Mouse (Mus musculus) heart, embryonic 16.5 days (tissue): Measurements from ENCODE around the gene S1pr2. TPM values are rescaled to one million over a fixed set of nuclear protein-coding genes. Genes with fewer than 3 reads are reported as not detected.

ENCODE experiments used
- ATAC-seq: fragments of 200-750 bp; cut with Nextera tagmentation; replicated peaks from 2 replicates; pipeline ENCODE4 v1.8.0; 2017; ENCODE audit warnings: moderate number of reproducible peaks; ENCODE audit not compliant: insufficient read depth, low FRiP score; ENCODE audit errors: extremely low read depth
- H3K27ac ChIP-seq: fragments of 300-500 bp; sonication (generic); 2 replicates; pipeline ENCODE4 v1.5.1; 2014; ENCODE audit warnings: mild to moderate bottlenecking, low read length, control low read depth, moderate library complexity
- H3K27me3 ChIP-seq: fragments of 300-500 bp; sonication (generic); 2 replicates; pipeline ENCODE4 v1.6.1; 2014; ENCODE audit warnings: low read length, mixed read lengths; ENCODE audit not compliant: control insufficient read depth, insufficient read depth
- H3K36me3 ChIP-seq: fragments of 300-500 bp; sonication (generic); 2 replicates; pipeline ENCODE4 v1.6.1; 2014; ENCODE audit not compliant: control insufficient read depth, insufficient read depth
- H3K4me1 ChIP-seq: fragments of 300-500 bp; sonication (generic); 2 replicates; pipeline ENCODE4 v1.6.1; 2014; ENCODE audit warnings: low read length, mixed read lengths; ENCODE audit not compliant: control insufficient read depth, insufficient read depth
- H3K4me2 ChIP-seq: fragments of 300-500 bp; sonication (generic); 2 replicates; pipeline ENCODE4 v1.6.1; 2014; ENCODE audit warnings: low read depth, mild to moderate bottlenecking, control low read depth, low read length
- H3K4me3 ChIP-seq: fragments of 300-500 bp; sonication (generic); 2 replicates; pipeline ENCODE4 v1.5.1; 2014; ENCODE audit warnings: mild to moderate bottlenecking, control low read depth, low read length
- H3K9ac ChIP-seq: fragments of 300-500 bp; sonication (generic); 2 replicates; pipeline ENCODE4 v1.6.1; 2014; ENCODE audit warnings: low read length, control low read depth
- H3K9me3 ChIP-seq: fragments of 300-500 bp; sonication (generic); replicated peaks from 2 replicates; pipeline ENCODE4 v1.6.1; 2016; ENCODE audit warnings: low read length; ENCODE audit not compliant: control insufficient read depth
- WGBS: fragments of 180-500 bp; shearing (Covaris S2); extraction: QIAGEN DNeasy Blood & Tissue Kit; methylation state at CpG from one replicate; pipeline ENCODE4 v1.1.7; 2014; 5-methylcytosine and 5-hydroxymethylcytosine counted together
- microRNA-seq: library from miRNA; unstranded; fragments of <30 nt; microRNA quantifications from one replicate; pipeline ENCODE4, GENCODE M21; 2017
- polyA plus RNA-seq: library from polyadenylated mRNA; unstranded; fragments of >200 nt; fragmentation: Nextera tagmentation; extraction: Ambion mirVana; gene quantifications from 2 replicates; pipeline ENCODE4 v1.2.1, GENCODE M21; 2015

S1pr2 gene
- polyA plus RNA-seq, 1 experiment from 2014 or later = 18.2 TPM

GRCm38 (mm10) chr9:20946066-20946880 lies 30.3 kb downstream of the S1pr2 start:
- no peak overlapping the region for H3K27ac ChIP-seq

GRCm38 (mm10) chr9:20944697-20945370 lies 31.7 kb downstream of the S1pr2 start:
- peaks cover 9% of the 10 kb centered on the region for H3K36me3 ChIP-seq
- 61% methylated on average over 4 of the region's 4 CpGs for whole genome bisulfite sequencing
- no peak overlapping the region for H3K9ac ChIP-seq
- ATAC-seq = no peak
- H3K9me3 ChIP-seq = no peaks in the 10 kb centered on the region
- H3K4me2 ChIP-seq = no peak overlapping the region
- no peaks in the 10 kb centered on the region for H3K27me3 ChIP-seq
- no peak overlapping the region for H3K27ac ChIP-seq
- no peak overlapping the region for H3K4me3 ChIP-seq
- no peaks in the 10 kb centered on the region for H3K4me1 ChIP-seq

More at GRCm38 (mm10) chr9:20946066-20946880, 30.3 kb downstream of the S1pr2 start:
- no peak overlapping the region for H3K9ac ChIP-seq
- H3K9me3 ChIP-seq = no peaks in the 10 kb centered on the region
- no peaks in the 10 kb centered on the region for H3K27me3 ChIP-seq
- WGBS = 65% methylated on average over 16 of the region's 16 CpGs
- no peak overlapping the region for H3K4me3 ChIP-seq
- H3K4me2 ChIP-seq = no peak overlapping the region
- 0 out of 2 replicates have a peak, but pooled peaks cover under 1% of the 10 kb centered on the region for H3K36me3 ChIP-seq
- H3K4me1 ChIP-seq = peaks cover 4% of the 10 kb centered on the region; the same call in 1 of the 2 replicates
- no peak for ATAC-seq

GRCm38 (mm10) chr9:20943911-20944310 lies 32.7 kb downstream of the S1pr2 start:
- Histone ChIP-seq H3K4me3 (no peak overlapping the region), H3K9me3 (no peaks in the 10 kb centered on the region), H3K36me3 (peaks cover 18% of the 10 kb centered on the region), H3K27me3 (no peaks in the 10 kb centered on the region), H3K4me1 (no peaks in the 10 kb centered on the region), H3K4me2 (no peak overlapping the region), H3K27ac (no peak overlapping the region), H3K9ac (no peak overlapping the region)
- WGBS = 33% methylated on average over 2 of the region's 2 CpGs
- ATAC-seq = peak; percentile 43; the same call in 1 of the 2 replicates

- no peak for ATAC-seq
- Histone ChIP-seq H3K27me3 (no peaks in the 10 kb centered on the region), H3K36me3 (peaks cover 23% of the 10 kb centered on the region), H3K4me1 (no peaks in the 10 kb centered on the region), H3K4me3 (no peak overlapping the region), H3K4me2 (no peak overlapping the region), H3K27ac (no peak overlapping the region), H3K9ac (no peak overlapping the region), H3K9me3 (no peaks in the 10 kb centered on the region)
- WGBS = 71% methylated on average over 7 of the region's 7 CpGs
Observed at GRCm38 (mm10) chr9:20943396-20943795, 33.2 kb downstream of the S1pr2 start.

- Histone ChIP-seq H3K27ac (no peak overlapping the region), H3K9me3 (no peaks in the 10 kb centered on the region), H3K9ac (no peak overlapping the region), H3K27me3 (no peaks in the 10 kb centered on the region), H3K36me3 (peaks cover 75% of the 10 kb centered on the region), H3K4me1 (no peaks in the 10 kb centered on the region), H3K4me3 (no peak overlapping the region), H3K4me2 (no peak overlapping the region)
- ATAC-seq = no peak
- WGBS = 85% methylated on average over 3 of the region's 3 CpGs
Observed at GRCm38 (mm10) chr9:20923258-20923657, 53.3 kb downstream of the S1pr2 start.

- no peak for ATAC-seq
- Histone ChIP-seq H3K27me3 (no peaks in the 10 kb centered on the region), H3K36me3 (peaks cover 90% of the 10 kb centered on the region), H3K9ac (no peak overlapping the region), H3K4me1 (no peaks in the 10 kb centered on the region), H3K27ac (no peak overlapping the region), H3K4me3 (no peak overlapping the region), H3K9me3 (no peaks in the 10 kb centered on the region), H3K4me2 (no peak overlapping the region)
- 87% methylated on average over 4 of the region's 4 CpGs for WGBS
Observed at GRCm38 (mm10) chr9:20916160-20916559, 60.4 kb downstream of the S1pr2 start.

Small RNA genes within 50 kb of the gene (microRNA-seq; reads per million reads assigned to microRNA genes)
- gene Mir7081 = not detected

Other genes starting within 250 kb of the S1pr2 start
- 1.4 and 1.7 TPM in 2 replicates for gene Olfm2, start 230.4 kb downstream of the S1pr2 start, polyA plus RNA-seq
- gene Col5a3, start 161.7 kb downstream of the S1pr2 start, polyA plus RNA-seq = 1.9 and 2.1 TPM in 2 replicates
- gene Rdh8, start 158.3 kb downstream of the S1pr2 start, polyA plus RNA-seq = not detected in 2 replicates
- 11.4 and 13.4 TPM in 2 replicates for gene A230050P20Rik, start 108.1 kb downstream of the S1pr2 start, polyA plus RNA-seq
- 3.8 and 4.0 TPM in 2 replicates for gene Angptl6, start 97.1 kb downstream of the S1pr2 start, polyA plus RNA-seq
- 36.4 and 44.3 TPM in 2 replicates for gene Ppan, start 88.6 kb downstream of the S1pr2 start, polyA plus RNA-seq
- 208 and 209 TPM in 2 replicates for gene Eif3g, start 78.2 kb downstream of the S1pr2 start, polyA plus RNA-seq
- gene Dnmt1, start 16.9 kb downstream of the S1pr2 start, polyA plus RNA-seq = 56.1 and 63.1 TPM in 2 replicates
- 170 and 173 TPM in 2 replicates for gene Mrpl4, start 26.0 kb upstream of the S1pr2 start, polyA plus RNA-seq
- gene Icam1, start 39.2 kb upstream of the S1pr2 start, polyA plus RNA-seq = 23.8 and 29.6 TPM in 2 replicates
- 2.0 and 3.0 TPM in 2 replicates for gene Icam4, start 52.6 kb upstream of the S1pr2 start, polyA plus RNA-seq
- 0.08 TPM in 1 of 2 replicates, not detected in the other for gene Icam5, start 55.3 kb upstream of the S1pr2 start, polyA plus RNA-seq
- gene Zglp1, start 90.3 kb upstream of the S1pr2 start, polyA plus RNA-seq = 0.72 and 0.77 TPM in 2 replicates
- gene Gm49373, start 96.3 kb upstream of the S1pr2 start, polyA plus RNA-seq = 0.22 and 0.56 TPM in 2 replicates
- 47.9 and 55.0 TPM in 2 replicates for gene Fdx1l, start 96.8 kb upstream of the S1pr2 start, polyA plus RNA-seq
- gene Gm38431, start 115.2 kb upstream of the S1pr2 start, polyA plus RNA-seq = 2.0 and 2.3 TPM in 2 replicates
- gene Raver1, start 115.2 kb upstream of the S1pr2 start, polyA plus RNA-seq = 41.4 and 49.3 TPM in 2 replicates
- 15.8 and 16.2 TPM in 2 replicates for gene Tyk2, start 154.5 kb upstream of the S1pr2 start, polyA plus RNA-seq
- 226 and 279 TPM in 2 replicates for gene Cdc37, start 173.2 kb upstream of the S1pr2 start, polyA plus RNA-seq
- gene Pde4a, start 188.9 kb upstream of the S1pr2 start, polyA plus RNA-seq = 15.0 and 16.7 TPM in 2 replicates